Mouse (Mus musculus) megakaryocyte, embryonic 14.5 days (primary cell): ENCODE data around the gene Tmem9b.

Experiments used
- FLI1 ChIP-seq: IDR thresholded peaks from 2 replicates; pipeline ENCODE4 v1.6.1; 2012; ENCODE audit warnings: low read length, inconsistent platforms, mixed read lengths
- GATA1 ChIP-seq: IDR thresholded peaks from 3 replicates; pipeline ENCODE4 v1.6.1; 2012; ENCODE audit warnings: mixed read lengths, low read length, inconsistent platforms, borderline replicate concordance

GRCm38 (mm10) chr7:109710069-109710468 is 42.6 kb downstream of the Tmem9b start:
- no peak for TF ChIP-seq GATA1
- TF ChIP-seq FLI1, result no peak
